Mouse (Mus musculus) heart, postnatal 0 days (tissue): ENCODE measurements around the gene Trpm7. TPM values are rescaled to one million over a fixed set of nuclear protein-coding genes. Genes with fewer than 3 reads are reported as not detected.

Experiments
- ATAC-seq: fragments of 200-750 bp; cut with Nextera tagmentation; 2 replicates; pipeline ENCODE4 v1.8.0; 2017; ENCODE audit warnings: low read depth, moderate number of reproducible peaks, moderate library complexity; ENCODE audit not compliant: insufficient read depth
- DNase-seq: peaks from one replicate; pipeline ENCODE4 v3.0.0-alpha.2; 2016; ENCODE audit warnings: low spot score
- H3K27ac ChIP-seq: fragments of 300-500 bp; sonication (generic); 2 replicates; pipeline ENCODE4 v1.5.1; 2014; ENCODE audit warnings: low read depth, mild to moderate bottlenecking
- H3K27me3 ChIP-seq: fragments of 300-500 bp; sonication (generic); 2 replicates; pipeline ENCODE4 v1.6.1; 2014; ENCODE audit warnings: low read length, mixed read lengths; ENCODE audit not compliant: control insufficient read depth, insufficient read depth
- H3K36me3 ChIP-seq: fragments of 300-500 bp; sonication (generic); replicated peaks from 2 replicates; pipeline ENCODE4 v1.6.1; 2014; ENCODE audit warnings: low read length, mixed read lengths; ENCODE audit not compliant: control insufficient read depth, insufficient read depth
- H3K4me1 ChIP-seq: fragments of 300-500 bp; sonication (generic); 2 replicates; pipeline ENCODE4 v1.6.1; 2014; ENCODE audit warnings: antibody characterized with exemption; ENCODE audit not compliant: control insufficient read depth, insufficient read depth
- H3K4me2 ChIP-seq: fragments of 300-500 bp; sonication (generic); 2 replicates; pipeline ENCODE4 v1.6.1; 2014; ENCODE audit warnings: low read depth, mild to moderate bottlenecking, low read length, moderate library complexity
- H3K4me3 ChIP-seq: fragments of 300-500 bp; sonication (generic); 2 replicates; pipeline ENCODE4 v1.5.1; 2014; ENCODE audit warnings: low read depth, low read length
- H3K9ac ChIP-seq: fragments of 300-500 bp; sonication (generic); replicated peaks from 2 replicates; pipeline ENCODE4 v1.6.1; 2014; ENCODE audit warnings: low read depth, low read length, mixed read lengths
- H3K9me3 ChIP-seq: fragments of 300-500 bp; sonication (generic); replicated peaks from 2 replicates; pipeline ENCODE4 v1.6.1; 2016; ENCODE audit warnings: low read length; ENCODE audit not compliant: control insufficient read depth
- CTCF ChIP-seq: IDR thresholded peaks from 2 replicates; pipeline ENCODE4 v1.5.1; 2016; ENCODE audit warnings: antibody characterized with exemption, control low read depth, low read depth
- EP300 ChIP-seq: IDR thresholded peaks from 2 replicates; pipeline ENCODE4 v1.6.1; 2016; ENCODE audit warnings: antibody characterized with exemption, low read depth
- WGBS: fragments of 180-500 bp; shearing (Covaris S2); extraction: QIAGEN DNeasy Blood & Tissue Kit; methylation state at CpG from one replicate; pipeline ENCODE4 v1.1.7; 2014; 5-methylcytosine and 5-hydroxymethylcytosine counted together
- polyA plus RNA-seq: library from polyadenylated mRNA; unstranded; fragments of >200 nt; fragmentation: Nextera tagmentation; extraction: Ambion mirVana; gene quantifications from 2 replicates; pipeline ENCODE4 v1.2.1, GENCODE M21; 2015
- total RNA-seq: library from RNA; depleted of rRNA; stranded (reverse); fragments of >200 nt; gene quantifications from 2 replicates; pipeline ENCODE4 v1.2.3, GENCODE M21; 2014; ENCODE audit warnings: low replicate concordance

The Trpm7 gene
- total and polyA plus RNA-seq, 2 experiments from 2014 or later, result 35.7 to 39.7 TPM

DNA sequence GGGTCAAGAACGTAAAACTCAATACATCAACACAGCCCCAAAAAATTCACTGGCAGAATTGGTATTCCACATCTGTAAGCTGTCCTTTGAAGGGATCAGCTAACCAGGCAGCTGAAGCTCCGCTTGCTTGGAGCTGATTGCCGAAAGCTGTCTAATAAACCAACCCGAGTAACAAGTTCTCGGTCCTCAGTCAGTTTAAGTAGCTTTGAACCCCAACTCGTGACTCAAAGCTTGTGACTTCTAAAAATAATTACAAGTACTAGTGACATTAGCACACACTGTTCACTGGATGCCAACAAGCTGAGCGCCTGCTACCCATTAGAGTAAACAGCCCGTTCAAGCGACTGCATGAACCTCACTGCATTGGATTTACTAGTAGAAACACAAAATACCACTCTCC lies 21.5 kb upstream of the Trpm7 start:
- Histone ChIP-seq H3K27ac (peak overlapping the region; percentile 93), H3K27me3 (no peaks in the 10 kb centered on the region), H3K4me2 (peak overlapping the region; percentile 55), H3K9me3 (no peaks in the 10 kb centered on the region), H3K36me3 (peaks cover 24% of the 10 kb centered on the region), H3K4me3 (peak overlapping the region; percentile 14), H3K9ac (peak overlapping the region; percentile 38; the same call in 1 of the 2 replicates), H3K4me1 (0 out of 2 replicates have a peak, but pooled peaks cover 9% of the 10 kb centered on the region)
- ATAC-seq (peak; percentile 94), DNase-seq (peak; percentile 89)
- WGBS, result 37% methylated on average over 9 of the region's 9 CpGs
- TF ChIP-seq EP300 (peak; percentile 95), CTCF (no peak)

DNA sequence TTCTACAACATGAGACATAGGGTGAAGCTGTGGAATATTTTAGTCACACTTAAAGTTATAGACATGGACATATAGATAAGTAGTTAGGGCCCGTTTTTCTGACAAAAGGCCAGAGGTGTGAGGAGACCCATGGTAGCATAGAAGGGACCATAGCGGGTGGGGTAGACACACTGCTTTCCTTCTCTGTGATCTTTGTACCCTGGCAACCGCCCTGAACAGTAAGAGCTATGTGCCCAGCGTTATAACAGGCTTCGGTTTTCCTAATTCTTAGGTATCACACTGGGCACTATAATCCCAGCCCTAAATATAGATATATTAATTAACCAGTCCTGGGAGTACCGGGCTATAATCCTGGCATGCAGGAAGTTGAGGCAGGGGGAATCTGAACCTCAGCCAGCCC lies 20.9 kb upstream of the Trpm7 start:
- Histone ChIP-seq H3K36me3 (peaks cover 22% of the 10 kb centered on the region), H3K9ac (peak overlapping the region; percentile 38), H3K4me2 (peak overlapping the region; percentile 55), H3K9me3 (no peaks in the 10 kb centered on the region), H3K4me3 (peak overlapping the region; percentile 14), H3K27me3 (no peaks in the 10 kb centered on the region), H3K27ac (peak overlapping the region; percentile 93), H3K4me1 (peaks cover 9% of the 10 kb centered on the region; the same call in 1 of the 2 replicates)
- ATAC-seq, result peak; percentile 49; the same call in 1 of the 2 replicates
- TF ChIP-seq EP300, result no peak
- 39% methylated on average over 6 of the region's 6 CpGs for WGBS
- DNase-seq, result no peak

DNA sequence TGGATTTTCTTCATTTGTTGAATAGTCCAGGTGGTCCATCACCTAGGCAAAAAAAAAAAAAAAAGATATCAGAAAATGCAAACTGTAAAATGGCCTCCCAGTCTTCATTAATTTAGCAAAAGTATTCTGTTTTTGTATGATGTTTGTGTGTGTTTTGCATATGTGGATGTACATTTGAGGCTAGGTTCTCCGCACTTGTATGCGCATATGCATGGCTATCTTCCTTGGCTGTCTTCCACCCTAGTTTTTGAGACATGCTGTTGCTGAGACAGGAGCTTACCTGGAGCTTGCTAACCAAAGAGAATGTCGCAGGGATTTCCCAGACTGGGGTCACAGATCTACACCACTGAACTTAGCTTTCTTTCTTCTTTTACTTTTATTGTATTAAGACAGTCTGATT lies 18.2 kb upstream of the Trpm7 start:
- H3K27ac ChIP-seq, result no peak overlapping the region
- no peak for DNase-seq
- no peaks in the 10 kb centered on the region for H3K9me3 ChIP-seq
- TF ChIP-seq CTCF (no peak), EP300 (no peak)
- H3K4me2 ChIP-seq, result no peak overlapping the region
- H3K4me3 ChIP-seq, result no peak overlapping the region
- 96% methylated on average over 3 of the region's 3 CpGs for WGBS
- no peaks in the 10 kb centered on the region for H3K27me3 ChIP-seq
- ATAC-seq, result no peak
- peaks cover 9% of the 10 kb centered on the region; the same call in 1 of the 2 replicates for H3K4me1 ChIP-seq
- no peak overlapping the region for H3K9ac ChIP-seq
- H3K36me3 ChIP-seq, result 0 out of 2 replicates have a peak, but pooled peaks cover 13% of the 10 kb centered on the region

DNA sequence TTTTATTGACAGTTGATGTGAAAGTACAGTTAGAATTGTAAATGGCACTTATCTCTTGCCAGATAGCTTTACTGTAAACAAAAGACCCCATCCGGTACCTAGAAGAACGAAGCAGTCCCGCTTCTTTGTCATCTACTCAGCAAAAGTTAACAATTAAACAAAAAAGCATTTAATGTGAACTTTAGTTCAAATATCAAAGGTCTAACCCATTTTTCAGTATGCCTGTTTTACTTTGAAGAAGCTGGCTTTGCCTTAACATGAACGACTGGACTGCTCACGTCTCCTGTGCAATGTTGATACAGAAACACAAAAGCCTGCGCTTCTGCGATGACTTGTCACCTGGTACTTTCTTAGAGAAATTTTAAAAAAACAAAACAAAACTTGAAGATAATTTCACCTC lies 16.3 kb upstream of the Trpm7 start:
- 67% methylated on average over 7 of the region's 7 CpGs for WGBS
- Histone ChIP-seq H3K27me3 (no peaks in the 10 kb centered on the region), H3K36me3 (0 out of 2 replicates have a peak, but pooled peaks cover 10% of the 10 kb centered on the region), H3K4me2 (no peak overlapping the region), H3K27ac (peak overlapping the region; percentile 55; the same call in 1 of the 2 replicates), H3K4me1 (peaks cover 9% of the 10 kb centered on the region; the same call in 1 of the 2 replicates), H3K4me3 (no peak overlapping the region), H3K9ac (no peak overlapping the region), H3K9me3 (no peaks in the 10 kb centered on the region)
- ATAC-seq (no peak), DNase-seq (no peak)
- no peak for TF ChIP-seq EP300
- TF ChIP-seq CTCF, result no peak

DNA sequence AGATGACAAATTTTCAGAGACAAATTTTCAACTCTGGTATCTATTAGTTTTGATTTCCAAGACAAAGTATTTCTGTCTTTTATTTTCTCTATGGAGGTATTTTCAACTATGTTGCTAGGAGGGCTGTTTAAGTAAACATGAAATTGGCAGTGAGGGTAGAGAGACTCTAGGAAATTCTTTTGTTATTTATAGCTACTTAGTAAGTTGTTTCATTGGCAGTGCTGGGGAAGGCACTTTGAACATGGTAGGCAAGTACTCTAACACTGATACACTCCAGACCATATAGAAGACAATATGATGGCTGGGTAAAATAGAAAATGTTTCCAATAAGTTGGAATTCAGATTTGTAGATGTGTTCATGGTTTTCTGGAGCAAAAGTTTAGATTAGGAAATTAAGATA lies 15.7 kb upstream of the Trpm7 start:
- Histone ChIP-seq H3K27ac (0 out of 2 replicates have a peak overlapping the region, but pooled peaks have one; percentile 55), H3K36me3 (0 out of 2 replicates have a peak, but pooled peaks cover 10% of the 10 kb centered on the region), H3K4me1 (peaks cover 9% of the 10 kb centered on the region), H3K27me3 (no peaks in the 10 kb centered on the region), H3K9ac (no peak overlapping the region), H3K4me2 (no peak overlapping the region), H3K9me3 (no peaks in the 10 kb centered on the region), H3K4me3 (no peak overlapping the region)
- ATAC-seq (peak; percentile 88), DNase-seq (peak; percentile 91)
- TF ChIP-seq CTCF, result no peak
- TF ChIP-seq EP300, result no peak

DNA sequence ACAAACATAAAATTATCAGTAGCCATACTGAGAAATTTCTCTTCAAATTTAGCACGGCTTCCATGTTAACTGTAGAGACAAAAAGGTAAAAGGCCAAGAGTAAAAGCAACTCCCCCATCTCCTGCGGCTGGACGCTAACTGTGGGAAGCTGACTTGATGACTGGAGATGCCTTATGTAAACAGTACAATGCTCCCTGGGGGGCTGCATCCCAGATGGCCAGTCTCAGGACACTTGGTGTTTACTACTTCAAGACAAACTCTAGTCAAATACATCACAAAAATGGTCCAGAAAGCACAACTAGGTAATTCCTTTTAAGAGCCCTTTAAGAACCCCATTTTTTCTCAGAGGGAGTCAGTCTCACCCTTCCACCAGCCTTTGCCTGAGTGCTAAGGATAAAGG lies 11.1 kb upstream of the Trpm7 start:
- peaks cover 17% of the 10 kb centered on the region for H3K4me1 ChIP-seq
- 0 out of 2 replicates have a peak, but pooled peaks cover under 1% of the 10 kb centered on the region for H3K36me3 ChIP-seq
- ATAC-seq (no peak), DNase-seq (no peak)
- H3K4me3 ChIP-seq, result no peak overlapping the region
- no peaks in the 10 kb centered on the region for H3K9me3 ChIP-seq
- 63% methylated on average over 3 of the region's 3 CpGs for WGBS
- H3K9ac ChIP-seq, result no peak overlapping the region
- H3K27ac ChIP-seq, result 0 out of 2 replicates have a peak overlapping the region, but pooled peaks have one; percentile 52
- H3K27me3 ChIP-seq, result no peaks in the 10 kb centered on the region
- TF ChIP-seq EP300 (no peak), CTCF (no peak)
- H3K4me2 ChIP-seq, result no peak overlapping the region
